11 mouse cellular contexts compared by ENCODE assay signal in genomic region chr6:53881623-53882022, GRCm38 (mm10).
DNase-seq lines count a peak whose midpoint lies in the region; ATAC-seq and TF ChIP-seq lines count a peak whose summit lies in the region.
"Had no signal": no experiment of that assay in that cellular context is flagged by ENCODE, and none has a peak within 500 bp of the region (broad histone marks: within the 10 kb centered on the region; RNA-seq: fewer than 3 reads in every experiment).

No protein-coding gene starts in this region.

- intact Hi-C loops in heart, adult 2 months (cut with DNase I) = loop anchor here (2.0 kb wide), 1 partner anchor 61 kb away; the partner anchor contains the start of gene Tril
- intact Hi-C loops in heart, postnatal 25 days (cut with DNase I) = loop anchor here (2.0 kb wide), 1 partner anchor 61 kb away; the partner anchor contains the start of gene Tril

- 0 out of 2 replicates have a peak, but pooled peaks have one; percentile 21 for ATAC-seq in hindbrain, embryonic 12.5 days (ENCODE audit: low FRiP score)
- peak; percentile 14; the same call in 1 of the 2 replicates for ATAC-seq in midbrain, embryonic 13.5 days
- no peak for ATAC-seq in liver, embryonic 11.5 days (replicated peaks; ENCODE audit: low FRiP score)

- no peaks in the 10 kb centered on the region for H3K27me3 ChIP-seq in heart, adult 2 months (ENCODE audit: control insufficient read depth, insufficient read depth, low read length)
- H3K27me3 ChIP-seq in hindbrain, embryonic 12.5 days = no peaks in the 10 kb centered on the region
- H3K27me3 ChIP-seq in midbrain, embryonic 13.5 days = 0 out of 2 replicates have a peak, but pooled peaks cover 3% of the 10 kb centered on the region
- H3K27me3 ChIP-seq in liver, embryonic 11.5 days (replicated peaks; ENCODE audit: control insufficient read depth, insufficient read depth, low read length) = no peaks in the 10 kb centered on the region; the same call in 1 of the 2 replicates

- peak overlapping the region; percentile 89 for H3K27ac ChIP-seq in heart, adult 2 months
- H3K27ac ChIP-seq in brown adipose tissue, adult 24 weeks (replicated peaks; ENCODE audit: low read depth, low read length) = peak overlapping the region; percentile 69
- H3K27ac ChIP-seq in hindbrain, embryonic 12.5 days = peak overlapping the region; percentile 87
- H3K27ac ChIP-seq in midbrain, embryonic 13.5 days = peak overlapping the region; percentile 77; the same call in 1 of the 2 replicates
- no peak overlapping the region for H3K27ac ChIP-seq in liver, embryonic 11.5 days (ENCODE audit: low read depth, low read length)

- WGBS in heart, adult 2 months = 49% methylated on average over 10 of the region's 10 CpGs
- WGBS in hindbrain, embryonic 12.5 days = 23% methylated on average over 10 of the region's 10 CpGs
- WGBS in midbrain, embryonic 13.5 days = 13% methylated on average over 10 of the region's 10 CpGs
- 72% methylated on average over 10 of the region's 10 CpGs for WGBS in liver, embryonic 11.5 days

- no peak overlapping the region for H3K9ac ChIP-seq in heart, adult 2 months (ENCODE audit: low read depth, low read length)
- no peak overlapping the region for H3K9ac ChIP-seq in hindbrain, embryonic 12.5 days
- H3K9ac ChIP-seq in midbrain, embryonic 13.5 days (replicated peaks) = no peak overlapping the region
- no peak overlapping the region for H3K9ac ChIP-seq in liver, embryonic 11.5 days (ENCODE audit: low read depth, low read length)

- peaks cover 15% of the 10 kb centered on the region for H3K4me1 ChIP-seq in heart, adult 2 months (ENCODE audit: control insufficient read depth, insufficient read depth, low read length)
- peaks cover 30% of the 10 kb centered on the region for H3K4me1 ChIP-seq in brown adipose tissue, adult 24 weeks (ENCODE audit: control insufficient read depth, insufficient read depth, insufficient read length, low read length)
- peaks cover 18% of the 10 kb centered on the region for H3K4me1 ChIP-seq in hindbrain, embryonic 12.5 days
- H3K4me1 ChIP-seq in midbrain, embryonic 13.5 days (replicated peaks) = peaks cover 15% of the 10 kb centered on the region
- H3K4me1 ChIP-seq in liver, embryonic 11.5 days (replicated peaks; ENCODE audit: control insufficient read depth, insufficient read depth, low read length) = no peaks in the 10 kb centered on the region

- no peaks in the 10 kb centered on the region for H3K79me2 ChIP-seq in heart, adult 2 months (replicated peaks; ENCODE audit: control insufficient read depth, insufficient read depth, low read length)

- no peak for TF ChIP-seq CTCF in heart, adult 2 months (IDR thresholded peaks at IDR 0.05)

- H3K4me2 ChIP-seq in hindbrain, embryonic 12.5 days (replicated peaks) = peak overlapping the region; percentile 52
- H3K4me2 ChIP-seq in midbrain, embryonic 13.5 days (replicated peaks) = peak overlapping the region; percentile 47
- H3K4me2 ChIP-seq in liver, embryonic 11.5 days = no peak overlapping the region

- DNase-seq in heart, adult 2 months = no peak
- no peak for DNase-seq in heart, postnatal 25 days (ENCODE audit: low spot score)
- DNase-seq in liver, embryonic 11.5 days (ENCODE audit: low spot score) = no peak
- no peak for DNase-seq in Muller cell, postnatal 12 days (ENCODE audit: inconsistent ontology term)
- DNase-seq in frontal cortex, postnatal 14 days (ENCODE audit: low spot score in 2 of 2) = no peak
- DNase-seq: adrenal gland, postnatal 25 days; thymus, postnatal 36 days had no signal

- no peak for TF ChIP-seq EP300 in heart, adult 2 months (IDR thresholded peaks at IDR 0.05; ENCODE audit: insufficient read depth, low read depth, low read length)

- no peaks in the 10 kb centered on the region for H3K36me3 ChIP-seq in heart, adult 2 months (ENCODE audit: control insufficient read depth, insufficient read depth, low read length)
- no peaks in the 10 kb centered on the region for H3K36me3 ChIP-seq in hindbrain, embryonic 12.5 days
- H3K36me3 ChIP-seq in midbrain, embryonic 13.5 days = no peaks in the 10 kb centered on the region
- no peaks in the 10 kb centered on the region for H3K36me3 ChIP-seq in liver, embryonic 11.5 days (ENCODE audit: control insufficient read depth, insufficient read depth, low read length)

- TF ChIP-seq POLR2A in heart, adult 2 months (IDR thresholded peaks at IDR 0.05; ENCODE audit: insufficient read depth, low read depth, low read length) = no peak

- no peaks in the 10 kb centered on the region for H3K9me3 ChIP-seq in hindbrain, embryonic 12.5 days (replicated peaks)
- H3K9me3 ChIP-seq in midbrain, embryonic 13.5 days = no peaks in the 10 kb centered on the region; the same call in 1 of the 2 replicates
- no peaks in the 10 kb centered on the region for H3K9me3 ChIP-seq in liver, embryonic 11.5 days (ENCODE audit: control insufficient read depth, low read length)

- no peak overlapping the region for H3K4me3 ChIP-seq in heart, adult 2 months
- no peak overlapping the region for H3K4me3 ChIP-seq in brown adipose tissue, adult 24 weeks (ENCODE audit: insufficient read depth, low read depth, low read length)
- no peak overlapping the region for H3K4me3 ChIP-seq in hindbrain, embryonic 12.5 days
- no peak overlapping the region; the same call in 1 of the 2 replicates for H3K4me3 ChIP-seq in midbrain, embryonic 13.5 days (replicated peaks)
- no peak overlapping the region for H3K4me3 ChIP-seq in liver, embryonic 11.5 days (ENCODE audit: low read depth, low read length)
- H3K4me3 ChIP-seq: myocyte had no signal
